Mouse (Mus musculus): ENCODE data around the gene Slc4a5.
A peak's percentile ranks its signal among the peaks of the same experiment; 100 is the strongest.

Slc4a5 gene

GRCm38 (mm10) chr6:83321927-83322326, 102.3 kb downstream of the Slc4a5 start:
- Histone ChIP-seq H3K4me3 (replicated peaks; ENCODE audit: low read length) (no peak overlapping the region), H3K4me1 (replicated peaks; ENCODE audit: low read depth, low read length) (peaks cover 14% of the 10 kb centered on the region), H3K36me3 (ENCODE audit: insufficient read depth, low read length) (no peaks in the 10 kb centered on the region), H3K27me3 (ENCODE audit: insufficient read depth, low read length) (peaks cover 2% of the 10 kb centered on the region; the same call in 1 of the 2 replicates), H3K9me3 (ENCODE audit: low read length) (no peaks in the 10 kb centered on the region)
- no peak for TF ChIP-seq NANOG (IDR thresholded peaks at IDR 0.05; ENCODE audit: borderline replicate concordance, low read length)
- TF ChIP-seq POU5F1 (IDR thresholded peaks at IDR 0.05; ENCODE audit: borderline replicate concordance, low read length), result no peak
- no peak for TF ChIP-seq CTCF (conservative IDR thresholded peaks at IDR 0.05; ENCODE audit: low read length)

- Histone ChIP-seq H3K27me3 (ENCODE audit: insufficient read depth, low read length) (peaks cover 2% of the 10 kb centered on the region; the same call in 1 of the 2 replicates), H3K4me1 (replicated peaks; ENCODE audit: low read depth, low read length) (peaks cover 18% of the 10 kb centered on the region), H3K36me3 (ENCODE audit: insufficient read depth, low read length) (no peaks in the 10 kb centered on the region), H3K4me3 (replicated peaks; ENCODE audit: low read length) (no peak overlapping the region), H3K9me3 (ENCODE audit: low read length) (no peaks in the 10 kb centered on the region)
- TF ChIP-seq POU5F1 (IDR thresholded peaks at IDR 0.05; ENCODE audit: borderline replicate concordance, low read length), result no peak
Observed at GRCm38 (mm10) chr6:83322794-83323193, 103.2 kb downstream of the Slc4a5 start.

GRCm38 (mm10) chr6:83323652-83324419, 104.2 kb downstream of the Slc4a5 start:
- H3K4me3 ChIP-seq (replicated peaks; ENCODE audit: low read length), result no peak overlapping the region
- H3K27me3 ChIP-seq (ENCODE audit: insufficient read depth, low read length), result peaks cover 2% of the 10 kb centered on the region; the same call in 1 of the 2 replicates
- TF ChIP-seq POU5F1 (IDR thresholded peaks at IDR 0.05; ENCODE audit: borderline replicate concordance, low read length) (no peak), NANOG (IDR thresholded peaks at IDR 0.05; ENCODE audit: borderline replicate concordance, low read length) (no peak), CTCF (conservative IDR thresholded peaks at IDR 0.05; ENCODE audit: low read length) (no peak)

DNA sequence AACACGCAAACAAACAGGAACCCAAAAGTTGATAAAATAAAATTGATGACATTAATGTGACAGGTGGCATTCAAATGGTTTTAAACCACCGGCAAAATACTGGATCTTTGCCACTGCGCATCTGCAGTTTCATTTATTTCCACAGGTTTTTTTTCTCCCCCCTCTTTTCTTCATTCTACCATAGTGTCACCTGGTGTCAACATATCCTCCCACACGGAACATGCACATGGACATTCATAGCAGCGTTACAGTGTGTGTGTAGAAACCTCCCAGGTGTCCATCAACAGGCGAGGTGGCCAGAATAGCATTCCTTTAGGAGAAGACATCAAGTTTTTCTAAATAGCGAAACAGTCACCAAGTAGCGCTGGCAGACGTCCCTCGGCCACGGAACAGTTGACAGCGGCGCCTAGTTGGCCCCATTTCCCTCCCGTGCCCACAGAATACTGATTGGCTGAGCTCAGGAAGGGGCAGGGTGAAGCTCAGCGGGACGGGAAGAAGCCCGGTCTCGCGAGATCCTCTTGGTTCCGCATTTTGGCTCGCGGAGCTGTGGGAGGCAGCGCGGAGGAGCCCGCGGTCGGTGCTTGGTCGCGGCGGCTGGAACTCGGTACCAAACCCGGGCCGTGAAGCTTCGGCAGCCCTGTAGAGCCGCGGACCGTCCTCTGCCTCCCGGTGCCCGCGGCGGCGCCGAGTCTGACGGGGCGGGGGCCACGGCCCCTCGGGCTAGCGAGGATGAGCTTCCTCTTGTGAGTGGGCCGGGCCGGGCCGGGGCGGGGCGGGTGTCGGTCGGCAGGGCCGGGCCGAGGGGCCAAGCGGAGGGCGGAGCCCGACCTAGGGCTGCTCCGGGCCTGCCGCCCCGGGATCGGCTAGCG, 106.1 kb downstream of the Slc4a5 start, which contains the start of the genes Mthfd2 and Mob1a:
TSS of gene Mthfd2 (minus strand) at position 384 of the 869 bp plus-strand sequence.
TSS of gene Mob1a (plus strand) at position 492 of the 869 bp plus-strand sequence.
- peaks cover 27% of the 10 kb centered on the region for H3K4me1 ChIP-seq (replicated peaks; ENCODE audit: low read depth, low read length)
- no peaks in the 10 kb centered on the region; the same call in 1 of the 2 replicates for H3K27me3 ChIP-seq (ENCODE audit: insufficient read depth, low read length)
- H3K9me3 ChIP-seq (ENCODE audit: low read length), result no peaks in the 10 kb centered on the region
- peak within 1 kb of the TSS; percentile 91 for H3K4me3 ChIP-seq (replicated peaks; ENCODE audit: low read length)
- TF ChIP-seq CTCF (conservative IDR thresholded peaks at IDR 0.05; ENCODE audit: low read length) (no peak), POU5F1 (IDR thresholded peaks at IDR 0.05; ENCODE audit: borderline replicate concordance, low read length) (no peak), NANOG (IDR thresholded peaks at IDR 0.05; ENCODE audit: borderline replicate concordance, low read length) (no peak)
- peaks cover 25% of the 10 kb centered on the region for H3K36me3 ChIP-seq (ENCODE audit: insufficient read depth, low read length)

More at GRCm38 (mm10) chr6:83323652-83324419, 104.2 kb downstream of the Slc4a5 start:
- H3K9me3 ChIP-seq (ENCODE audit: low read length), result no peaks in the 10 kb centered on the region
- peaks cover 6% of the 10 kb centered on the region for H3K36me3 ChIP-seq (ENCODE audit: insufficient read depth, low read length)
- H3K4me1 ChIP-seq (replicated peaks; ENCODE audit: low read depth, low read length), result peaks cover 24% of the 10 kb centered on the region

- H3K36me3 ChIP-seq (ENCODE audit: insufficient read depth, low read length), result peaks cover 31% of the 10 kb centered on the region
- peaks cover 27% of the 10 kb centered on the region for H3K4me1 ChIP-seq (replicated peaks; ENCODE audit: low read depth, low read length)
- peak overlapping the region; percentile 91 for H3K4me3 ChIP-seq (replicated peaks; ENCODE audit: low read length)
- no peaks in the 10 kb centered on the region for H3K27me3 ChIP-seq (ENCODE audit: insufficient read depth, low read length)
- no peak for TF ChIP-seq NANOG (IDR thresholded peaks at IDR 0.05; ENCODE audit: borderline replicate concordance, low read length)
- no peak for TF ChIP-seq POU5F1 (IDR thresholded peaks at IDR 0.05; ENCODE audit: borderline replicate concordance, low read length)
- TF ChIP-seq CTCF (conservative IDR thresholded peaks at IDR 0.05; ENCODE audit: low read length), result no peak
- H3K9me3 ChIP-seq (ENCODE audit: low read length), result no peaks in the 10 kb centered on the region
Observed at GRCm38 (mm10) chr6:83326394-83326736, 106.7 kb downstream of the Slc4a5 start.

- H3K36me3 ChIP-seq (ENCODE audit: insufficient read depth, low read length), result peaks cover 35% of the 10 kb centered on the region
- H3K4me1 ChIP-seq (replicated peaks; ENCODE audit: low read depth, low read length), result peaks cover 27% of the 10 kb centered on the region
- peak overlapping the region; percentile 91 for H3K4me3 ChIP-seq (replicated peaks; ENCODE audit: low read length)
- no peaks in the 10 kb centered on the region for H3K27me3 ChIP-seq (ENCODE audit: insufficient read depth, low read length)
- TF ChIP-seq POU5F1 (IDR thresholded peaks at IDR 0.05; ENCODE audit: borderline replicate concordance, low read length) (no peak), CTCF (conservative IDR thresholded peaks at IDR 0.05; ENCODE audit: low read length) (no peak), NANOG (IDR thresholded peaks at IDR 0.05; ENCODE audit: borderline replicate concordance, low read length) (no peak)
- H3K9me3 ChIP-seq (ENCODE audit: low read length), result no peaks in the 10 kb centered on the region
Observed at GRCm38 (mm10) chr6:83326761-83327160, 107.1 kb downstream of the Slc4a5 start.

DNA sequence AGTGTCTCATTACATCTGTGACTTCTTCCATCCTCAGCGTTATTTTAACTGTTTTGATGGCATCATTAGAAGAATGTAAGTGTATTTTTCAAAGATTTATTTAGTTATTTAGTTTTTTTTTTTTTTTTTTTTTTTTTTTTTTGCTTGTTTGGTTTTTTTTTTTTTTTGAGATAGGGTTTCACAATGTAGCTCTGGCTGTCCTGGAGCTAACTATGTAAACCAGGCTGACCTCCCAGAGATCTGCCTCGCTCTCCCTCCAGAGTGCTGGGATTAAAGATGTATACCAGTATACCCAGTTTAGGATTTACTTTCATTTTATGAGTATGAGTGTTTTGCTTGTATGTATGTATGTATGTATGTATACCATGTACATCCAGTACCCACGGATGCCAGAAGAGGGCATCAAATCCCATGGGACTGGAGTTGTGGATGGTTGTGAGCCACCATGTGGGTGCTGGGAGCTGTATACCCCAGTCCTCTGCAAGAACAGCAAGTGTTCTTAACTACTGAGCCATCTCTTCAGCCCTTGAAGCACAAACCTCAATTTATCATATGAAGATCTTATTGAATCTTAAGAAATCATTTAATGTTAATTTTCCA, 108.1 kb downstream of the Slc4a5 start:
- Histone ChIP-seq H3K27me3 (ENCODE audit: insufficient read depth, low read length) (no peaks in the 10 kb centered on the region), H3K36me3 (ENCODE audit: insufficient read depth, low read length) (peaks cover 44% of the 10 kb centered on the region), H3K9me3 (ENCODE audit: low read length) (no peaks in the 10 kb centered on the region), H3K4me3 (replicated peaks; ENCODE audit: low read length) (no peak overlapping the region), H3K4me1 (replicated peaks; ENCODE audit: low read depth, low read length) (peaks cover 27% of the 10 kb centered on the region)
- TF ChIP-seq POU5F1 (IDR thresholded peaks at IDR 0.05; ENCODE audit: borderline replicate concordance, low read length) (no peak), CTCF (conservative IDR thresholded peaks at IDR 0.05; ENCODE audit: low read length) (peak; percentile 20; the same call in 1 of the 2 replicates)

DNA sequence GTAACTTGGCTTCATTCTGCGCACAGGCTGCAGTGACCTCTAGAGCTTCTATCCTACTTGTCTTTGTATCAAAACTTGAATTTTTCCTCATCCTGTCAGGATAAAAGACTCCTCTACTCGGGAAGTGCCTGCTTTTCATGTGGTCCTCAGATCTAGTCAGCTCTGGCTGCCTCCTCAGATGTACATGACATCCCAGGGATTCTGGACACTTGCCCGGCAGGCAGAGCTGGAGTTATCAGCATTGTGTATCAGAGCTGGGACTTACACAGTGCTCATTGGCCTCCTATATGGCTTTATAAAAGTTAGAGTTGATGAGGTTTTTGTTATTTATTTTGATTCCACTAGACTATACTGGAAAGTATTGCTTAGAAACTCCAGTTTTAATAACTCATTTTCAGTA, 121.8 kb downstream of the Slc4a5 start:
- no peak for TF ChIP-seq NANOG (IDR thresholded peaks at IDR 0.05; ENCODE audit: borderline replicate concordance, low read length)
- no peak for TF ChIP-seq CTCF (conservative IDR thresholded peaks at IDR 0.05; ENCODE audit: low read length)
- TF ChIP-seq POU5F1 (IDR thresholded peaks at IDR 0.05; ENCODE audit: borderline replicate concordance, low read length), result no peak
- Histone ChIP-seq H3K9me3 (ENCODE audit: low read length) (no peaks in the 10 kb centered on the region), H3K4me3 (replicated peaks; ENCODE audit: low read length) (no peak overlapping the region), H3K36me3 (ENCODE audit: insufficient read depth, low read length) (peaks cover 63% of the 10 kb centered on the region), H3K4me1 (replicated peaks; ENCODE audit: low read depth, low read length) (no peaks in the 10 kb centered on the region), H3K27me3 (ENCODE audit: insufficient read depth, low read length) (no peaks in the 10 kb centered on the region)

Measured in E14TG2a.4 (cell line).